Mouse (Mus musculus) ES-E14 (cell line): Measurements from ENCODE around the gene S100a7a. TPM values are rescaled to one million over a fixed set of nuclear protein-coding genes. Genes with fewer than 3 reads are reported as not detected.
A peak's percentile ranks its signal among the peaks of the same experiment; 100 is the strongest.

ENCODE experiments used
- DNase-seq: peaks from one replicate; pipeline ENCODE4 v3.0.0-alpha.2; 2013; ENCODE audit warnings: low read depth, low spot score
- H3K27ac ChIP-seq: 2 replicates; pipeline ENCODE4 v1.5.1; 2012; ENCODE audit warnings: low read depth, mild to moderate bottlenecking, low read length, moderate library complexity, mixed read lengths; ENCODE audit not compliant: poor library complexity, insufficient read depth, severe bottlenecking
- H3K36me3 ChIP-seq: 2 replicates; pipeline ENCODE4 v1.6.1; 2012; ENCODE audit warnings: mild to moderate bottlenecking, low read length, moderate library complexity, mixed read lengths; ENCODE audit not compliant: control insufficient read depth, poor library complexity, insufficient read depth, severe bottlenecking
- H3K4me1 ChIP-seq, 2 experiments: fragments of 150-350 bp in 1 of 2; sonication (generic) in 1 of 2; 2 replicates each; pipeline ENCODE4 v1.6.1; 2012; ENCODE audit warnings: low read length in 2 of 2, mild to moderate bottlenecking in 1 of 2, mixed read lengths in 1 of 2; ENCODE audit not compliant: control insufficient read depth in 2 of 2, insufficient read depth in 2 of 2, poor library complexity in 1 of 2
- H3K4me3 ChIP-seq, 2 experiments: fragments of 150-350 bp in 1 of 2; sonication (generic) in 1 of 2; 2 replicates each; pipeline ENCODE4 v1.5.1; 2012; ENCODE audit warnings: low read length in 2 of 2, low read depth in 1 of 2, mild to moderate bottlenecking in 1 of 2, mixed read lengths in 1 of 2; ENCODE audit not compliant: insufficient read depth in 1 of 2, poor library complexity in 1 of 2, severe bottlenecking in 1 of 2
- H3K9ac ChIP-seq: 2 replicates; pipeline ENCODE4 v1.6.1; 2012; ENCODE audit warnings: low read depth, mild to moderate bottlenecking, low read length, mixed read lengths; ENCODE audit not compliant: poor library complexity, insufficient read depth, severe bottlenecking
- H3K9me3 ChIP-seq: fragments of 150-350 bp; sonication (generic); 2 replicates; pipeline ENCODE4 v1.6.1; 2012; ENCODE audit warnings: low read depth, mild to moderate bottlenecking, low read length; ENCODE audit not compliant: control insufficient read depth, insufficient read depth
- CHD2 ChIP-seq: IDR thresholded peaks from 2 replicates; pipeline ENCODE4 v1.6.1; 2014; ENCODE audit warnings: mild to moderate bottlenecking, low read depth, low read length, inconsistent platforms
- HCFC1 ChIP-seq: IDR thresholded peaks from 2 replicates; pipeline ENCODE4 v1.6.1; 2012; ENCODE audit warnings: low read length, inconsistent platforms, borderline replicate concordance; ENCODE audit not compliant: insufficient read depth
- MAFK ChIP-seq: IDR thresholded peaks from 2 replicates; pipeline ENCODE4 v1.6.1; 2014; ENCODE audit warnings: mild to moderate bottlenecking, low read depth, low read length, inconsistent platforms; ENCODE audit not compliant: insufficient read depth
- ZC3H11A ChIP-seq: IDR thresholded peaks from 2 replicates; pipeline ENCODE4 v1.6.1; 2012; ENCODE audit warnings: low read depth, mild to moderate bottlenecking, inconsistent platforms, low read length, borderline replicate concordance
- ZNF384 ChIP-seq: IDR thresholded peaks from 2 replicates; pipeline ENCODE4 v1.6.1; 2012; ENCODE audit warnings: low read depth, low read length, inconsistent platforms
- in situ Hi-C, 2 experiments: fragments of 600-800 bp; cut with MboI; formaldehyde crosslinking; loops; one replicate each; pipeline ENCODE4 v1.15.1; 2025; ENCODE audit warnings: low sequenced_read_pairs in 2 of 2, inconsistent platforms in 1 of 2; ENCODE audit not compliant: unreplicated experiment in 2 of 2
- total RNA-seq: library from RNA; depleted of rRNA; stranded (reverse); fragments of 300-350 nt; gene quantifications from 2 replicates; pipeline ENCODE4 v1.2.3, GENCODE M21; 2012

The S100a7a gene
- total RNA-seq, 1 experiment: 1.1 TPM

GRCm38 (mm10) chr3:90649832-90650231 lies 4.0 kb upstream of the S100a7a start:
- no peaks in the 10 kb centered on the region for H3K36me3 ChIP-seq
- H3K4me3 ChIP-seq: no peak overlapping the region
- no peak overlapping the region for H3K9ac ChIP-seq
- no peaks in the 10 kb centered on the region for H3K4me1 ChIP-seq
- no peaks in the 10 kb centered on the region for H3K9me3 ChIP-seq
- H3K27ac ChIP-seq: no peak overlapping the region
- DNase-seq: no peak
- TF ChIP-seq CHD2 (no peak), ZC3H11A (no peak), ZNF384 (no peak)
- in situ Hi-C loops: no loop called here

- DNase-seq: peak; percentile 73
- in situ Hi-C loops: no loop called here
These were observed 824 bp upstream of the S100a7a start for GRCm38 (mm10) chr3:90652878-90653508.

GRCm38 (mm10) chr3:90657405-90657804 lies 3.6 kb downstream of the S100a7a start:
- Histone ChIP-seq H3K4me3 (no peak overlapping the region), H3K36me3 (no peaks in the 10 kb centered on the region), H3K27ac (no peak overlapping the region), H3K9ac (no peak overlapping the region), H3K9me3 (no peaks in the 10 kb centered on the region), H3K4me1 (no peaks in the 10 kb centered on the region)
- TF ChIP-seq HCFC1 (no peak), CHD2 (no peak), ZC3H11A (no peak), MAFK (no peak)
- peak; percentile 20 for DNase-seq
- in situ Hi-C loops: loop anchor here in 1 of 2 experiments (5.0 kb wide), 1 partner anchor 50 kb away; no protein-coding TSS in a partner anchor

More at GRCm38 (mm10) chr3:90652878-90653508, 824 bp upstream of the S100a7a start:
- Histone ChIP-seq H3K9me3 (no peaks in the 10 kb centered on the region), H3K9ac (no peak overlapping the region), H3K36me3 (no peaks in the 10 kb centered on the region), H3K4me1 (no peaks in the 10 kb centered on the region), H3K4me3 (no peak overlapping the region), H3K27ac (no peak overlapping the region)
- no peak for TF ChIP-seq MAFK
- no peak for TF ChIP-seq CHD2
- TF ChIP-seq HCFC1: no peak
- TF ChIP-seq ZC3H11A: peak; percentile 43; the same call in 1 of the 2 replicates
- TF ChIP-seq ZNF384: no peak

GRCm38 (mm10) chr3:90659364-90660044 lies 5.7 kb downstream of the S100a7a start:
- no peak for DNase-seq
- no peak for TF ChIP-seq HCFC1
- TF ChIP-seq CHD2: no peak
- TF ChIP-seq ZNF384: no peak
- no peak for TF ChIP-seq ZC3H11A
- no peak for TF ChIP-seq MAFK
- H3K27ac ChIP-seq: no peak overlapping the region
- no peaks in the 10 kb centered on the region for H3K9me3 ChIP-seq
- no peak overlapping the region for H3K9ac ChIP-seq
- no peaks in the 10 kb centered on the region for H3K36me3 ChIP-seq
- in situ Hi-C loops: loop anchor here in 1 of 2 experiments (5.0 kb wide), 1 partner anchor 48 kb away; no protein-coding TSS in a partner anchor
- H3K4me3 ChIP-seq: no peak overlapping the region
- no peaks in the 10 kb centered on the region for H3K4me1 ChIP-seq
